Mouse (Mus musculus) limb, embryonic 14.5 days (tissue): ENCODE data around the gene Zdhhc24. TPM values are rescaled to one million over a fixed set of nuclear protein-coding genes. Genes with fewer than 3 reads are reported as not detected.
"Not testable (repeated sequence)": the region's sequence is repeated elsewhere in the genome, so short reads cannot be mapped to it uniquely, and the experiment has no call there.

Source experiments
- ATAC-seq: fragments of 200-750 bp; cut with Nextera tagmentation; 2 replicates; pipeline ENCODE4 v1.8.0; 2017; ENCODE audit warnings: low read depth, moderate number of reproducible peaks, moderate TSS enrichment; ENCODE audit not compliant: low FRiP score
- DNase-seq: peaks from one replicate; pipeline ENCODE4 v3.0.0-alpha.2; 2015; ENCODE audit warnings: low spot score
- H3K27ac ChIP-seq: fragments of 300-500 bp; sonication (generic); replicated peaks from 2 replicates; pipeline ENCODE4 v1.5.1; 2014; ENCODE audit warnings: low read depth, mild to moderate bottlenecking, low read length, moderate library complexity, mixed read lengths
- H3K27me3 ChIP-seq: fragments of 300-500 bp; sonication (generic); 2 replicates; pipeline ENCODE4 v1.6.1; 2014; ENCODE audit warnings: low read length, mixed read lengths; ENCODE audit not compliant: control insufficient read depth, insufficient read depth
- H3K36me3 ChIP-seq: fragments of 300-500 bp; sonication (generic); 2 replicates; pipeline ENCODE4 v1.6.1; 2014; ENCODE audit warnings: mild to moderate bottlenecking, low read length, moderate library complexity, mixed read lengths; ENCODE audit not compliant: control insufficient read depth, insufficient read depth
- H3K4me1 ChIP-seq: fragments of 300-500 bp; sonication (generic); 2 replicates; pipeline ENCODE4 v1.6.1; 2014; ENCODE audit warnings: antibody characterized with exemption, low read length, mixed read lengths; ENCODE audit not compliant: control insufficient read depth, insufficient read depth
- H3K4me2 ChIP-seq: fragments of 300-500 bp; sonication (generic); replicated peaks from 2 replicates; pipeline ENCODE4 v1.6.1; 2014; ENCODE audit warnings: low read depth, mild to moderate bottlenecking, low read length, moderate library complexity; ENCODE audit not compliant: severe bottlenecking
- H3K4me3 ChIP-seq: fragments of 300-500 bp; sonication (generic); replicated peaks from 2 replicates; pipeline ENCODE4 v1.5.1; 2014; ENCODE audit warnings: low read length
- H3K9ac ChIP-seq: fragments of 300-500 bp; sonication (generic); 2 replicates; pipeline ENCODE4 v1.6.1; 2014; ENCODE audit warnings: mild to moderate bottlenecking, low read depth, low read length, moderate library complexity; ENCODE audit not compliant: severe bottlenecking
- H3K9me3 ChIP-seq: fragments of 300-500 bp; sonication (generic); 2 replicates; pipeline ENCODE4 v1.6.1; 2016; ENCODE audit warnings: low read length; ENCODE audit not compliant: control insufficient read depth
- POLR2A ChIP-seq: fragments of 200-500 bp; IDR thresholded peaks from 2 replicates; pipeline ENCODE4 v1.8.0; 2012; ENCODE audit warnings: inconsistent platforms, mild to moderate bottlenecking, moderate library complexity, borderline replicate concordance; ENCODE audit not compliant: insufficient read depth, insufficient read length; ENCODE audit errors: extremely low read depth
- WGBS: fragments of 180-500 bp; shearing (Covaris S2); extraction: QIAGEN DNeasy Blood & Tissue Kit; methylation state at CpG from one replicate; pipeline ENCODE4 v1.1.7; 2014; 5-methylcytosine and 5-hydroxymethylcytosine counted together
- polyA plus RNA-seq, 2 experiments: library from polyadenylated mRNA; depleted of rRNA in 1 of 2; stranded (reverse) in 1 of 2; unstranded in 1 of 2; fragments of >200 nt; fragmentation: Nextera tagmentation in 1 of 2; extraction: Ambion mirVana in 1 of 2; gene quantifications; 2 replicates each; pipeline versions ENCODE4 v1.2.1 to v1.2.3; 2012 to 2014

Gene Zdhhc24
- polyA plus RNA-seq, 2 experiments, result 7.7 to 22.7 TPM

GRCm38 (mm10) chr19:4855951-4856350, 22.5 kb upstream of the Zdhhc24 start:
- H3K9ac ChIP-seq, result no peak overlapping the region
- no peaks in the 10 kb centered on the region for H3K9me3 ChIP-seq
- H3K4me3 ChIP-seq, result 0 out of 2 replicates have a peak overlapping the region, but pooled peaks have one; percentile 61
- 84% methylated on average over 4 of the region's 4 CpGs for WGBS
- 0 out of 2 replicates have a peak, but pooled peaks cover 2% of the 10 kb centered on the region for H3K36me3 ChIP-seq
- no peaks in the 10 kb centered on the region for H3K27me3 ChIP-seq
- peaks cover 4% of the 10 kb centered on the region; the same call in 1 of the 2 replicates for H3K4me1 ChIP-seq
- ATAC-seq (no peak), DNase-seq (no peak)
- no peak overlapping the region for H3K27ac ChIP-seq
- no peak for TF ChIP-seq POLR2A
- peak overlapping the region; percentile 96; the same call in 1 of the 2 replicates for H3K4me2 ChIP-seq

DNA sequence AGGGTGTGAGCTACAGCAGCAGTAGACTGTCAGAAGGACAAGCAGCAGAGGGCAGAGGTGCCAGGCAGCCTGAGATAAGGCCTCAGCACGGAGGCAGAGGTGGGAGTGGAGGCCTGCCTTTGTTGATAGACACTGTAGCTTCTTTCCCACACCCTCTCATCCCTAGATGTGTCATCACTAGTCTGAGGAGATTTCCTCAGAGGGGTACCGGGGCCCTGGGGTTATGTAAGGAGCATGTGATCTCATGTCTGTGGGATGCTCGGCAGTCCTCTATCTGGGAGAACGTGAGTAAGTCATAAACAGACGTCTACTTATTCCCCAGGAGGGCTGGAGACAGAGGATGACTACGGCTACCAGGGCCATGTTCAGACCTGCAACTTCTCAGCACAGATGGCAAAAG, 19.4 kb upstream of the Zdhhc24 start:
- peaks cover 4% of the 10 kb centered on the region; the same call in 1 of the 2 replicates for H3K4me1 ChIP-seq
- no peak overlapping the region for H3K4me2 ChIP-seq
- no peak overlapping the region for H3K4me3 ChIP-seq
- DNase-seq (no peak), ATAC-seq (no peak)
- no peaks in the 10 kb centered on the region for H3K9me3 ChIP-seq
- H3K36me3 ChIP-seq, result 0 out of 2 replicates have a peak, but pooled peaks cover 2% of the 10 kb centered on the region
- H3K27me3 ChIP-seq, result no peaks in the 10 kb centered on the region
- H3K9ac ChIP-seq, result no peak overlapping the region
- TF ChIP-seq POLR2A, result no peak
- 61% methylated on average over 6 of the region's 6 CpGs for WGBS
- H3K27ac ChIP-seq, result no peak overlapping the region

GRCm38 (mm10) chr19:4863048-4863447, 15.4 kb upstream of the Zdhhc24 start:
- Histone ChIP-seq H3K27me3 (no peaks in the 10 kb centered on the region), H3K4me2 (no peak overlapping the region), H3K36me3 (0 out of 2 replicates have a peak, but pooled peaks cover 2% of the 10 kb centered on the region), H3K9me3 (no peaks in the 10 kb centered on the region), H3K4me1 (peaks cover 6% of the 10 kb centered on the region; the same call in 1 of the 2 replicates), H3K27ac (no peak overlapping the region), H3K9ac (no peak overlapping the region), H3K4me3 (no peak overlapping the region)
- DNase-seq (no peak), ATAC-seq (no peak)
- no peak for TF ChIP-seq POLR2A
- 76% methylated on average over 6 of the region's 6 CpGs for WGBS

DNA sequence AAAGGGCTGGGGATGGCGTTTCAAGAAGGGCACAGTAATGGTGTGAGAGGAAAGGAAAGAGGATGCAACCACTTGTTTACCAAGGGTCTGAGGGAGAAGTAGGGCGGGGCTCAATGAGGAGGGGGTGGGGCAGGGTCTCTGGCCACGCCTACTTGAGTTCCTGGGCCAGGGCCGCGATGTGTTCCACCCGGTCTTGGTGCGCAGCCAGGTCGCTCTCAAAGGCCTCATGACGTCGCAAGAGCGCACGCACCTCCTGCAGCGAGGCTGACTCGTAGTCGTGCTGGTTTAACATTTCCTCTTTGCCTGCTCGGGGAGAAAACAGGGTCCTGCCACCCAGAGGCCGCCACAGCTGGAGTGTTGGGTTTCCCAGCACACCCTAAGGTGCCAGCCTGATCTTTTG, 13.3 kb upstream of the Zdhhc24 start:
- DNase-seq, result no peak
- no peak for ATAC-seq
- 0 out of 2 replicates have a peak, but pooled peaks cover under 1% of the 10 kb centered on the region for H3K36me3 ChIP-seq
- H3K27ac ChIP-seq, result no peak overlapping the region
- peaks cover 6% of the 10 kb centered on the region; the same call in 1 of the 2 replicates for H3K4me1 ChIP-seq
- no peaks in the 10 kb centered on the region for H3K27me3 ChIP-seq
- no peak overlapping the region for H3K4me3 ChIP-seq
- H3K9me3 ChIP-seq, result no peaks in the 10 kb centered on the region
- no peak overlapping the region for H3K9ac ChIP-seq
- peak overlapping the region; percentile 26 for H3K4me2 ChIP-seq
- no peak for TF ChIP-seq POLR2A
- WGBS, result 5% methylated on average over 17 of the region's 17 CpGs

- not testable (repeated sequence) for H3K4me2 ChIP-seq, H3K4me3 ChIP-seq, H3K36me3 ChIP-seq, H3K9me3 ChIP-seq, H3K9ac ChIP-seq, H3K27ac ChIP-seq, H3K27me3 ChIP-seq, ATAC-seq, DNase-seq
- 93% methylated on average over 1 of the region's 1 CpGs for WGBS
- H3K4me1 ChIP-seq, result peaks cover 11% of the 10 kb centered on the region; the same call in 1 of the 2 replicates
Measured at GRCm38 (mm10) chr19:4874613-4875012, 3.9 kb upstream of the Zdhhc24 start.

DNA sequence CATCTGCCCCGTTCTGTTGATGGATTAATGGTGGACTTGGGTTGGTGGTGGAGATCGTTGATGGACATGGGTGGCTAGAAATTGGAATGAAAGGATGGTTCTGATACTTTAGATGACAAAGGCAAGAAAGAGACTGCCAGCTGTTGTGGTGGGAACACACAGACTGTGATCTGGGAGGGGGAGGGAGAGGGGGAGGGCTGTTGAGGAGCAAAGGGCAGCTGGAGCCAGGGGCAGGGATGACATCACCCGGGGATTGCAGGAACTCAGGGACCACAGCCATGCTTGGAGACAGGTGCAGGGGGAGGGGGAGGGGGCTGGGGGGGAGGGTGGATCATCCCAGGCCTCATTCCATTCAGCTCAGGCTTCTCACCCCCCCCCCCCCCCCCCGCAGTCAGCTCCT, 2.2 kb upstream of the Zdhhc24 start:
- peaks cover 11% of the 10 kb centered on the region; the same call in 1 of the 2 replicates for H3K4me1 ChIP-seq
- TF ChIP-seq POLR2A, result no peak
- H3K9ac ChIP-seq, result no peak overlapping the region
- H3K4me3 ChIP-seq, result no peak overlapping the region
- ATAC-seq (no peak), DNase-seq (no peak)
- no peak overlapping the region for H3K4me2 ChIP-seq
- H3K9me3 ChIP-seq, result no peaks in the 10 kb centered on the region
- H3K27me3 ChIP-seq, result no peaks in the 10 kb centered on the region
- WGBS, result 51% methylated on average over 4 of the region's 4 CpGs
- H3K36me3 ChIP-seq, result no peaks in the 10 kb centered on the region
- H3K27ac ChIP-seq, result no peak overlapping the region
